Mouse (Mus musculus) liver, embryonic 14.5 days (tissue): ENCODE measurements around the gene Ccin. TPM values are rescaled to one million over a fixed set of nuclear protein-coding genes. Genes with fewer than 3 reads are reported as not detected.
A peak's percentile ranks its signal among the peaks of the same experiment; 100 is the strongest.

Experiments used
- ATAC-seq: fragments of 200-750 bp; cut with Nextera tagmentation; 2 replicates; pipeline ENCODE4 v1.8.0; 2017; ENCODE audit warnings: moderate number of reproducible peaks, mild to moderate bottlenecking, moderate library complexity; ENCODE audit not compliant: insufficient read depth
- DNase-seq, 3 experiments: peaks; one replicate each; pipeline ENCODE4 v3.0.0-alpha.2; 2012 to 2013; ENCODE audit warnings: low read depth in 3 of 3, low spot score in 3 of 3
- H3K27ac ChIP-seq: fragments of 300-500 bp; sonication (generic); 2 replicates; pipeline ENCODE4 v1.5.1; 2014; ENCODE audit warnings: moderate library complexity, mild to moderate bottlenecking, control low read depth, inconsistent platforms
- H3K27me3 ChIP-seq: fragments of 300-500 bp; sonication (generic); 2 replicates; pipeline ENCODE4 v1.6.1; 2014; ENCODE audit warnings: mild to moderate bottlenecking, low read length, moderate library complexity; ENCODE audit not compliant: control insufficient read depth, insufficient read depth
- H3K36me3 ChIP-seq: fragments of 300-500 bp; sonication (generic); replicated peaks from 2 replicates; pipeline ENCODE4 v1.6.1; 2014; ENCODE audit warnings: low read depth; ENCODE audit not compliant: control insufficient read depth, insufficient read depth
- H3K4me1 ChIP-seq, 2 experiments: fragments of 200-500 bp in 1 of 2; fragments of 300-500 bp in 1 of 2; sonication (generic) in 1 of 2; replicated peaks; 2 replicates each; pipeline ENCODE4 v1.6.1; 2012 to 2014; ENCODE audit warnings: antibody characterized with exemption in 1 of 2, inconsistent platforms in 1 of 2, low read length in 1 of 2; ENCODE audit not compliant: control insufficient read depth in 2 of 2, insufficient read depth in 2 of 2
- H3K4me2 ChIP-seq: fragments of 300-500 bp; sonication (generic); 2 replicates; pipeline ENCODE4 v1.6.1; 2014; ENCODE audit warnings: low read depth, mild to moderate bottlenecking, control low read depth, moderate library complexity
- H3K4me3 ChIP-seq, 2 experiments: fragments of 200-500 bp in 1 of 2; fragments of 300-500 bp in 1 of 2; sonication (generic) in 1 of 2; 2 replicates each; pipeline ENCODE4 v1.5.1; 2012 to 2014; ENCODE audit warnings: low read depth in 2 of 2, low read length in 2 of 2, mild to moderate bottlenecking in 2 of 2, control low read depth in 1 of 2, inconsistent platforms in 1 of 2, moderate library complexity in 1 of 2; ENCODE audit not compliant: insufficient read depth in 1 of 2
- H3K9ac ChIP-seq: fragments of 300-500 bp; sonication (generic); replicated peaks from 2 replicates; pipeline ENCODE4 v1.6.1; 2014; ENCODE audit warnings: mild to moderate bottlenecking, control low read depth, moderate library complexity
- H3K9me3 ChIP-seq: fragments of 300-500 bp; sonication (generic); 2 replicates; pipeline ENCODE4 v1.6.1; 2016; ENCODE audit warnings: low read length, mixed read lengths; ENCODE audit not compliant: control insufficient read depth
- CTCF ChIP-seq: IDR thresholded peaks from 2 replicates; pipeline ENCODE4 v1.5.1; 2016; ENCODE audit warnings: antibody characterized with exemption, low read depth, control low read depth
- EP300 ChIP-seq: IDR thresholded peaks from 2 replicates; pipeline ENCODE4 v1.6.1; 2016; ENCODE audit warnings: antibody characterized with exemption, low read depth
- WGBS: fragments of 180-500 bp; shearing (Covaris S2); extraction: QIAGEN DNeasy Blood & Tissue Kit; methylation state at CpG from one replicate; pipeline ENCODE4 v1.1.7; 2014; ENCODE audit not compliant: insufficient replicate concordance; 5-methylcytosine and 5-hydroxymethylcytosine counted together
- polyA plus RNA-seq, 2 experiments: library from polyadenylated mRNA; depleted of rRNA in 1 of 2; stranded (reverse) in 1 of 2; unstranded in 1 of 2; fragments of >200 nt; fragmentation: Nextera tagmentation in 1 of 2; extraction: Ambion mirVana in 1 of 2; gene quantifications; 2 replicates each; pipeline versions ENCODE4 v1.2.1 to v1.2.3; 2012 to 2014

The Ccin gene
- polyA plus RNA-seq, 2 experiments = 0.02 TPM; not detected in 1

GRCm38 (mm10) chr4:43980236-43980635 is 3.0 kb upstream of the Ccin start:
- Histone ChIP-seq H3K27ac (no peak overlapping the region), H3K4me1 (peaks cover 0 to 5% of the 10 kb centered on the region in 2 experiments; a peak in 2 of 4 replicates), H3K4me3 (no peak overlapping the region), H3K9me3 (no peaks in the 10 kb centered on the region), H3K9ac (no peak overlapping the region), H3K27me3 (no peaks in the 10 kb centered on the region), H3K36me3 (no peaks in the 10 kb centered on the region; the same call in 1 of the 2 replicates), H3K4me2 (no peak overlapping the region)
- TF ChIP-seq EP300 (no peak), CTCF (no peak)
- no peak for DNase-seq
- no peak for ATAC-seq
- 70% methylated on average over 4 of the region's 4 CpGs for WGBS

- Histone ChIP-seq H3K9ac (no peak overlapping the region), H3K4me3 (no peak overlapping the region), H3K27me3 (no peaks in the 10 kb centered on the region), H3K36me3 (no peaks in the 10 kb centered on the region; the same call in 1 of the 2 replicates), H3K27ac (no peak overlapping the region), H3K4me1 (peaks cover 0 to 4% of the 10 kb centered on the region in 2 experiments; a peak in 2 of 4 replicates), H3K9me3 (no peaks in the 10 kb centered on the region), H3K4me2 (no peak overlapping the region)
- DNase-seq (no peak), ATAC-seq (no peak)
- no peak for TF ChIP-seq EP300
- TF ChIP-seq CTCF = no peak
- WGBS = 82% methylated on average over 6 of the region's 6 CpGs
Observed at GRCm38 (mm10) chr4:43980846-43981245, 2.4 kb upstream of the Ccin start.

GRCm38 (mm10) chr4:43981251-43981650 is 2.0 kb upstream of the Ccin start:
- Histone ChIP-seq H3K4me2 (no peak overlapping the region), H3K9me3 (no peaks in the 10 kb centered on the region), H3K4me3 (no peak overlapping the region), H3K36me3 (no peaks in the 10 kb centered on the region; the same call in 1 of the 2 replicates), H3K27ac (no peak overlapping the region), H3K9ac (no peak overlapping the region), H3K27me3 (no peaks in the 10 kb centered on the region), H3K4me1 (peaks cover 0 to 3% of the 10 kb centered on the region in 2 experiments; a peak in 2 of 4 replicates)
- 51% methylated on average over 7 of the region's 7 CpGs for WGBS
- ATAC-seq (no peak), DNase-seq (no peak)
- no peak for TF ChIP-seq EP300

GRCm38 (mm10) chr4:43982053-43982732 is 1.1 kb upstream of the Ccin start:
- peaks cover 0 to 3% of the 10 kb centered on the region in 2 experiments; a peak in 2 of 4 replicates for H3K4me1 ChIP-seq
- ATAC-seq = peak; percentile 90
- H3K27me3 ChIP-seq = no peaks in the 10 kb centered on the region
- under 1% methylated on average over 24 of the region's 24 CpGs for WGBS
- H3K9me3 ChIP-seq = no peaks in the 10 kb centered on the region
- peak overlapping the region; percentile 34 to 55 for H3K4me3 ChIP-seq
- DNase-seq = peak; percentile 73 to 82 (median 76)
- peak overlapping the region; percentile 41 for H3K9ac ChIP-seq
- TF ChIP-seq CTCF (peak; percentile 98), EP300 (no peak)
- H3K4me2 ChIP-seq = peak overlapping the region; percentile 67
- H3K36me3 ChIP-seq = no peaks in the 10 kb centered on the region
- no peak overlapping the region for H3K27ac ChIP-seq

- DNase-seq = no peak
- TF ChIP-seq EP300 (no peak), CTCF (no peak)
- no peak overlapping the region for H3K9ac ChIP-seq
- H3K36me3 ChIP-seq = no peaks in the 10 kb centered on the region
- H3K27me3 ChIP-seq = no peaks in the 10 kb centered on the region
- no peak overlapping the region for H3K4me2 ChIP-seq
- H3K9me3 ChIP-seq = no peaks in the 10 kb centered on the region
- no peak overlapping the region for H3K27ac ChIP-seq
- peaks cover 0 to 3% of the 10 kb centered on the region in 2 experiments; a peak in 2 of 4 replicates for H3K4me1 ChIP-seq
- ATAC-seq = no peak
- H3K4me3 ChIP-seq = no peak overlapping the region
- WGBS = 85% methylated on average over 22 of the region's 22 CpGs
Observed at GRCm38 (mm10) chr4:43983756-43984155, 473 bp downstream of the Ccin start.
